Mouse (Mus musculus) cortical plate, adult 2 months (tissue): ENCODE measurements at regions not wholly inside any gene's neighbourhood (a gene's known extent, or its start where the extent isn't known, plus 50 kb on each side); places are given as distances from the start of the nearest gene placed in this dataset.

Experiments
- CTCF ChIP-seq: fragments of 200-500 bp; IDR thresholded peaks from 2 replicates; pipeline ENCODE4 v1.5.1; 2011; ENCODE audit warnings: mild to moderate bottlenecking, control low read depth, low read length; ENCODE audit not compliant: insufficient read depth; ENCODE audit errors: extremely low read depth
- POLR2A ChIP-seq: fragments of 200-500 bp; IDR thresholded peaks from 2 replicates; pipeline ENCODE4 v1.6.1; 2011; ENCODE audit warnings: mild to moderate bottlenecking, low read length, control low read depth; ENCODE audit not compliant: insufficient read depth; ENCODE audit errors: extremely low read depth

GRCm38 (mm10) chr13:70993522-70993921, 151.9 kb upstream of the Adamts16 start:
- TF ChIP-seq CTCF = no peak
- TF ChIP-seq POLR2A = no peak
